In genomic region chr2:12492369-12492768, GRCm38 (mm10) we compare ENCODE assay signal across 10 mouse cellular contexts.
DNase-seq lines count a peak whose midpoint lies in the region.
"Had no signal": no experiment of that assay in that cellular context is flagged by ENCODE, and none has a peak within 500 bp of the region (broad histone marks: within the 10 kb centered on the region; RNA-seq: fewer than 3 reads in every experiment).

No protein-coding gene starts in this region.

- H3K4me3 ChIP-seq in limb, embryonic 10.5 days = no peak overlapping the region
- H3K4me3 ChIP-seq: embryonic facial prominence, embryonic 13.5 days; limb, embryonic 12.5 days had no signal

- H3K27me3 ChIP-seq in limb, embryonic 10.5 days (ENCODE audit: low read depth, poor library complexity, severe bottlenecking) = no peaks in the 10 kb centered on the region
- H3K27me3 ChIP-seq: embryonic facial prominence, embryonic 13.5 days; limb, embryonic 12.5 days had no signal

- H3K27ac ChIP-seq in limb, embryonic 10.5 days = no peak overlapping the region
- H3K27ac ChIP-seq: embryonic facial prominence, embryonic 13.5 days; limb, embryonic 12.5 days had no signal

- H3K4me1 ChIP-seq in limb, embryonic 10.5 days = no peaks in the 10 kb centered on the region
- H3K4me1 ChIP-seq: embryonic facial prominence, embryonic 13.5 days; limb, embryonic 12.5 days had no signal

- 82% methylated on average over 3 of the region's 3 CpGs for WGBS in limb, embryonic 10.5 days

- H3K36me3 ChIP-seq in limb, embryonic 10.5 days = no peaks in the 10 kb centered on the region
- H3K36me3 ChIP-seq: embryonic facial prominence, embryonic 13.5 days; limb, embryonic 12.5 days had no signal

- peak; percentile 14 for DNase-seq in adrenal gland, postnatal 10 days
- no peak for DNase-seq in adrenal gland, adult 18-20 months (ENCODE audit: low spot score in 2 of 2)
- peak; percentile 3 for DNase-seq in lung, postnatal 36 days
- no peak for DNase-seq in lung, postnatal 10 days
- DNase-seq in limb, embryonic 10.5 days (ENCODE audit: low spot score) = peak; percentile 35
- peak; percentile 24 to 38 for DNase-seq in thymus, postnatal 36 days
- no peak for DNase-seq in ovary, postnatal 10 days (ENCODE audit: low spot score)
- DNase-seq in cerebellum, postnatal 25 days = no peak

- no peaks in the 10 kb centered on the region for H3K9me3 ChIP-seq in limb, embryonic 10.5 days (replicated peaks)
- H3K9me3 ChIP-seq: embryonic facial prominence, embryonic 13.5 days; limb, embryonic 12.5 days had no signal

Comparison
In these comparisons a context has a peak if more than half of its experiments do, and no peak if none do; other contexts are left out.
1. DNase-seq: peak in adrenal gland, postnatal 10 days (single experiment), lung, postnatal 36 days (single experiment), limb, embryonic 10.5 days (single experiment) and thymus, postnatal 36 days (2 of 2); none in adrenal gland, adult 18-20 months (0 of 2), lung, postnatal 10 days (single experiment), ovary, postnatal 10 days (single experiment) and cerebellum, postnatal 25 days (0 of 2).